Mouse (Mus musculus): ENCODE data around the gene Igfbp4. TPM values are rescaled to one million over a fixed set of nuclear protein-coding genes. Genes with fewer than 3 reads are reported as not detected.

The Igfbp4 gene
- polyA plus RNA-seq, 1 experiment = 220 TPM

- Histone ChIP-seq H3K4me1 (replicated peaks; ENCODE audit: control insufficient read depth, insufficient read depth, low read length) (no peaks in the 10 kb centered on the region), H3K36me3 (ENCODE audit: control insufficient read depth, insufficient read depth, low read length) (no peaks in the 10 kb centered on the region), H3K4me3 (ENCODE audit: control insufficient read depth, insufficient read depth, low read length) (no peak overlapping the region), H3K27ac (ENCODE audit: control insufficient read depth, insufficient read depth, low read length) (no peak overlapping the region), H3K27me3 (ENCODE audit: control insufficient read depth, insufficient read depth, low read length) (no peaks in the 10 kb centered on the region)
- TF ChIP-seq CTCF (IDR thresholded peaks at IDR 0.05; ENCODE audit: borderline replicate concordance, control insufficient read depth, extremely low read depth, insufficient read depth, low read length, poor library complexity) = no peak
- no peak for TF ChIP-seq POLR2A (IDR thresholded peaks at IDR 0.05; ENCODE audit: control insufficient read depth, extremely low read depth, insufficient read depth, low read length, poor library complexity)
- 65% methylated on average over 7 of the region's 7 CpGs for WGBS
- DNase-seq = no peak
Observed at GRCm38 (mm10) chr11:99093740-99094139, 52.7 kb downstream of the Igfbp4 start.

- no peak overlapping the region for H3K27ac ChIP-seq (ENCODE audit: control insufficient read depth, insufficient read depth, low read length)
- 97% methylated on average over 2 of the region's 2 CpGs for WGBS
- no peaks in the 10 kb centered on the region for H3K36me3 ChIP-seq (ENCODE audit: control insufficient read depth, insufficient read depth, low read length)
- no peak overlapping the region for H3K4me3 ChIP-seq (ENCODE audit: control insufficient read depth, insufficient read depth, low read length)
- H3K27me3 ChIP-seq (ENCODE audit: control insufficient read depth, insufficient read depth, low read length) = no peaks in the 10 kb centered on the region
- TF ChIP-seq POLR2A (IDR thresholded peaks at IDR 0.05; ENCODE audit: control insufficient read depth, extremely low read depth, insufficient read depth, low read length, poor library complexity) (no peak), CTCF (IDR thresholded peaks at IDR 0.05; ENCODE audit: borderline replicate concordance, control insufficient read depth, extremely low read depth, insufficient read depth, low read length, poor library complexity) (no peak)
- peaks cover 3% of the 10 kb centered on the region for H3K4me1 ChIP-seq (replicated peaks; ENCODE audit: control insufficient read depth, insufficient read depth, low read length)
- DNase-seq = no peak
Observed at GRCm38 (mm10) chr11:99094911-99095676, 54.0 kb downstream of the Igfbp4 start.

GRCm38 (mm10) chr11:99095759-99096158 lies 54.7 kb downstream of the Igfbp4 start:
- no peak for TF ChIP-seq CTCF (IDR thresholded peaks at IDR 0.05; ENCODE audit: borderline replicate concordance, control insufficient read depth, extremely low read depth, insufficient read depth, low read length, poor library complexity)
- no peak for TF ChIP-seq POLR2A (IDR thresholded peaks at IDR 0.05; ENCODE audit: control insufficient read depth, extremely low read depth, insufficient read depth, low read length, poor library complexity)
- Histone ChIP-seq H3K27me3 (ENCODE audit: control insufficient read depth, insufficient read depth, low read length) (no peaks in the 10 kb centered on the region), H3K4me3 (ENCODE audit: control insufficient read depth, insufficient read depth, low read length) (no peak overlapping the region), H3K36me3 (ENCODE audit: control insufficient read depth, insufficient read depth, low read length) (no peaks in the 10 kb centered on the region), H3K4me1 (replicated peaks; ENCODE audit: control insufficient read depth, insufficient read depth, low read length) (peaks cover 7% of the 10 kb centered on the region), H3K27ac (ENCODE audit: control insufficient read depth, insufficient read depth, low read length) (no peak overlapping the region)
- 99% methylated on average over 4 of the region's 4 CpGs for WGBS
- no peak for DNase-seq

- no peak for TF ChIP-seq POLR2A (IDR thresholded peaks at IDR 0.05; ENCODE audit: control insufficient read depth, extremely low read depth, insufficient read depth, low read length, poor library complexity)
- TF ChIP-seq CTCF (IDR thresholded peaks at IDR 0.05; ENCODE audit: borderline replicate concordance, control insufficient read depth, extremely low read depth, insufficient read depth, low read length, poor library complexity) = no peak
- Histone ChIP-seq H3K4me1 (replicated peaks; ENCODE audit: control insufficient read depth, insufficient read depth, low read length) (peaks cover 7% of the 10 kb centered on the region), H3K4me3 (ENCODE audit: control insufficient read depth, insufficient read depth, low read length) (no peak overlapping the region), H3K36me3 (ENCODE audit: control insufficient read depth, insufficient read depth, low read length) (no peaks in the 10 kb centered on the region), H3K27ac (ENCODE audit: control insufficient read depth, insufficient read depth, low read length) (no peak overlapping the region), H3K27me3 (ENCODE audit: control insufficient read depth, insufficient read depth, low read length) (no peaks in the 10 kb centered on the region)
- 97% methylated on average over 4 of the region's 4 CpGs for WGBS
- DNase-seq = no peak
Observed at GRCm38 (mm10) chr11:99096417-99096816, 55.4 kb downstream of the Igfbp4 start.

GRCm38 (mm10) chr11:99096996-99097774 lies 56.1 kb downstream of the Igfbp4 start:
- no peaks in the 10 kb centered on the region for H3K36me3 ChIP-seq (ENCODE audit: control insufficient read depth, insufficient read depth, low read length)
- no peak for DNase-seq
- no peaks in the 10 kb centered on the region for H3K27me3 ChIP-seq (ENCODE audit: control insufficient read depth, insufficient read depth, low read length)
- no peak for TF ChIP-seq CTCF (IDR thresholded peaks at IDR 0.05; ENCODE audit: borderline replicate concordance, control insufficient read depth, extremely low read depth, insufficient read depth, low read length, poor library complexity)
- TF ChIP-seq POLR2A (IDR thresholded peaks at IDR 0.05; ENCODE audit: control insufficient read depth, extremely low read depth, insufficient read depth, low read length, poor library complexity) = no peak
- H3K4me3 ChIP-seq (ENCODE audit: control insufficient read depth, insufficient read depth, low read length) = no peak overlapping the region
- 92% methylated on average over 8 of the region's 8 CpGs for WGBS
- H3K4me1 ChIP-seq (replicated peaks; ENCODE audit: control insufficient read depth, insufficient read depth, low read length) = peaks cover 7% of the 10 kb centered on the region
- H3K27ac ChIP-seq (ENCODE audit: control insufficient read depth, insufficient read depth, low read length) = no peak overlapping the region

- no peak overlapping the region for H3K4me3 ChIP-seq (ENCODE audit: control insufficient read depth, insufficient read depth, low read length)
- no peak for TF ChIP-seq POLR2A (IDR thresholded peaks at IDR 0.05; ENCODE audit: control insufficient read depth, extremely low read depth, insufficient read depth, low read length, poor library complexity)
- TF ChIP-seq CTCF (IDR thresholded peaks at IDR 0.05; ENCODE audit: borderline replicate concordance, control insufficient read depth, extremely low read depth, insufficient read depth, low read length, poor library complexity) = no peak
- 93% methylated on average over 9 of the region's 9 CpGs for WGBS
- no peak overlapping the region for H3K27ac ChIP-seq (ENCODE audit: control insufficient read depth, insufficient read depth, low read length)
- no peaks in the 10 kb centered on the region for H3K27me3 ChIP-seq (ENCODE audit: control insufficient read depth, insufficient read depth, low read length)
- H3K4me1 ChIP-seq (replicated peaks; ENCODE audit: control insufficient read depth, insufficient read depth, low read length) = peaks cover 9% of the 10 kb centered on the region
- DNase-seq = no peak
- no peaks in the 10 kb centered on the region for H3K36me3 ChIP-seq (ENCODE audit: control insufficient read depth, insufficient read depth, low read length)
Observed at GRCm38 (mm10) chr11:99098924-99099323, 57.9 kb downstream of the Igfbp4 start.
